Mouse (Mus musculus) neural tube, embryonic 11.5 days (tissue): ENCODE measurements at regions not wholly inside any gene's neighbourhood (a gene's known extent, or its start where the extent isn't known, plus 50 kb on each side); places are given as distances from the start of the nearest gene placed in this dataset.

Experiments used
- ATAC-seq: fragments of 200-750 bp; cut with Nextera tagmentation; 2 replicates; pipeline ENCODE4 v1.8.0; 2017; ENCODE audit warnings: moderate number of reproducible peaks, mild to moderate bottlenecking, moderate TSS enrichment, moderate library complexity; ENCODE audit not compliant: insufficient read depth, low FRiP score, low TSS enrichment
- DNase-seq: peaks from one replicate; pipeline ENCODE4 v3.0.0-alpha.2; 2015; ENCODE audit warnings: low spot score
- H3K27ac ChIP-seq: fragments of 300-500 bp; sonication (generic); 2 replicates; pipeline ENCODE4 v1.5.1; 2014; ENCODE audit warnings: low read depth, mild to moderate bottlenecking, low read length
- H3K27me3 ChIP-seq: fragments of 300-500 bp; sonication (generic); 2 replicates; pipeline ENCODE4 v1.6.1; 2014; ENCODE audit warnings: mild to moderate bottlenecking, low read length, mixed read lengths; ENCODE audit not compliant: control insufficient read depth, insufficient read depth
- H3K36me3 ChIP-seq: fragments of 300-500 bp; sonication (generic); 2 replicates; pipeline ENCODE4 v1.6.1; 2014; ENCODE audit warnings: mild to moderate bottlenecking, low read length, moderate library complexity, mixed read lengths; ENCODE audit not compliant: control insufficient read depth, insufficient read depth
- H3K4me1 ChIP-seq: fragments of 300-500 bp; sonication (generic); 2 replicates; pipeline ENCODE4 v1.6.1; 2014; ENCODE audit warnings: low read length, mixed read lengths; ENCODE audit not compliant: control insufficient read depth, insufficient read depth
- H3K4me2 ChIP-seq: fragments of 300-500 bp; sonication (generic); 2 replicates; pipeline ENCODE4 v1.6.1; 2014; ENCODE audit warnings: low read depth, mild to moderate bottlenecking, moderate library complexity
- H3K4me3 ChIP-seq: fragments of 300-500 bp; sonication (generic); 2 replicates; pipeline ENCODE4 v1.5.1; 2014; ENCODE audit warnings: low read depth, low read length
- H3K9ac ChIP-seq: fragments of 300-500 bp; sonication (generic); 2 replicates; pipeline ENCODE4 v1.6.1; 2014; ENCODE audit warnings: mild to moderate bottlenecking, low read length
- H3K9me3 ChIP-seq: fragments of 300-500 bp; sonication (generic); 2 replicates; pipeline ENCODE4 v1.6.1; 2016; ENCODE audit warnings: low read length; ENCODE audit not compliant: control insufficient read depth
- WGBS: fragments of 180-500 bp; shearing (Covaris S2); extraction: QIAGEN DNeasy Blood & Tissue Kit; methylation state at CpG from one replicate; pipeline ENCODE4 v1.1.7; 2014; 5-methylcytosine and 5-hydroxymethylcytosine counted together

DNA sequence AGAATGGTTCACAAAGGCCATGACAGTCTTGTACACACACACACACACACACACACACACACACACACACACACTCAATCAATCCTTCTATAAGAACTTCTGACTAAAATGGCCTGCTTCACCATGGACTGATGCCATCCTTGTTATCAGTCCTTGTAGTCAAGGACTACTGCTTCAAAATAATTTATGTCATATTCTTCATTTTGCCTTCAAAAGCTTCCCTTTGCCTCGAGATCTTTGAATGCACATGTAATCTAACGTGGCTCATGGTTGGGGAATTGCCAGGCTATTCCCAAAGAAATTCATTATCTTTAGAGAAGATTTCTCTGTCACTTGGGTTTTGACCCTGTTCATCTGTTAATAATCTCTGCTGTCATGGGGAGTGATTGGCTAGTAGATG, 278.0 kb upstream of the Cdyl start:
- Histone ChIP-seq H3K9me3 (no peaks in the 10 kb centered on the region), H3K4me2 (no peak overlapping the region), H3K36me3 (no peaks in the 10 kb centered on the region), H3K4me3 (no peak overlapping the region), H3K27ac (no peak overlapping the region), H3K27me3 (no peaks in the 10 kb centered on the region), H3K9ac (no peak overlapping the region), H3K4me1 (no peaks in the 10 kb centered on the region)
- ATAC-seq (no peak), DNase-seq (no peak)
- 88% methylated on average over 2 of the region's 2 CpGs for WGBS

DNA sequence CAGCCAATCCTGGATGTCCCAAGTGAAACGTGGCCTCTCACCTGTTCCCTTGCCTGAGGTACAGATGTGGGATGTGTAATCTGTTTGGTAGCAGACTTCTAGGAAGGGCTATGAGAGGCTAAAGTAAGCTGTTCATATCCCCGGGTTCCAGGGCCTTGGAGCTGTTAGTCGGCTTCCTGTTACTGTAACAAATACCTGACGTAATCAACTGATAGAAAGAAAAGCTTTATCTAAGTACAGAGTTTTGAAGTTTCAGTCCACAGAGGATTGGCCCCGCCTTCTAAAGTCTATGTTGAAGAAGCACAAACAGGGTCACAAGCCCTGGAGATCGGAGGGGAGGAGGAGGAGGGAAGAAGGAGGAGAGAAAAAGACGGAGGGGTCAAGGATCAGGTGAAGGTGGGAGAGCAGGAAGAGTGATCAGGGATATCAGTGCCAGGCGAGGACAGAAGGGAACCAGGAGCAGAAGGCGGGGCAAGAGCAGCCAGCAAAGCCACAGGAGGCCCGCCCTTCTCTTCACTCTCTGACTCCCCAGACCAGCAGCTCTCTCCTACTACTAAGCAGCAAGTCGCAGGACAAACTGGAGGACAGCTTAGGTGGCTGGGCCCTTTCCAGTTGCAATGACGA, 276.5 kb upstream of the Cdyl start:
- H3K9me3 ChIP-seq, result no peaks in the 10 kb centered on the region
- WGBS, result 42% methylated on average over 12 of the region's 12 CpGs
- ATAC-seq, result no peak
- H3K4me2 ChIP-seq, result no peak overlapping the region
- H3K4me3 ChIP-seq, result no peak overlapping the region
- H3K9ac ChIP-seq, result no peak overlapping the region
- no peak overlapping the region for H3K27ac ChIP-seq
- H3K4me1 ChIP-seq, result no peaks in the 10 kb centered on the region
- H3K36me3 ChIP-seq, result no peaks in the 10 kb centered on the region
- no peak for DNase-seq
- H3K27me3 ChIP-seq, result no peaks in the 10 kb centered on the region

DNA sequence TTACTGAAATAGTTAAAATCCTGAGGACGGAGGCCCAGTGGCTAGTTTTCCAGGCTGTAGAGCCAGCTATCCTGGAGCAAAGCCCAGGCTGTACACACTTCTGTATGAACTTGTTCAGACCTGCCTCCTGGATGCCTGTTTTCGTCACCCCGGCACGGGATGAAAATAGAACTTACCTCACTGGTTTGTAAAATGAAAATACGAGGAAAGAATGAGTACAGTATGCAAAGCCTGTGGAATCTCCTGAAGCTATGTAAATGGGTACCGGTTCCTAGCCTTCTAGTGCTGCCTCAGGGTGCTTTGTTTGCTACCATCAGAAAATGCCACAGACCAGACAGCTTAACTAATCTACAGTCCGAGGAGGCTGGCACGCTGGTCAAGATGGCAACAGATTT, 276.0 kb upstream of the Cdyl start:
- Histone ChIP-seq H3K36me3 (no peaks in the 10 kb centered on the region), H3K9me3 (no peaks in the 10 kb centered on the region), H3K4me1 (no peaks in the 10 kb centered on the region), H3K9ac (no peak overlapping the region), H3K4me3 (no peak overlapping the region), H3K27ac (no peak overlapping the region), H3K4me2 (no peak overlapping the region), H3K27me3 (no peaks in the 10 kb centered on the region)
- ATAC-seq (no peak), DNase-seq (no peak)
- WGBS, result 70% methylated on average over 8 of the region's 8 CpGs

DNA sequence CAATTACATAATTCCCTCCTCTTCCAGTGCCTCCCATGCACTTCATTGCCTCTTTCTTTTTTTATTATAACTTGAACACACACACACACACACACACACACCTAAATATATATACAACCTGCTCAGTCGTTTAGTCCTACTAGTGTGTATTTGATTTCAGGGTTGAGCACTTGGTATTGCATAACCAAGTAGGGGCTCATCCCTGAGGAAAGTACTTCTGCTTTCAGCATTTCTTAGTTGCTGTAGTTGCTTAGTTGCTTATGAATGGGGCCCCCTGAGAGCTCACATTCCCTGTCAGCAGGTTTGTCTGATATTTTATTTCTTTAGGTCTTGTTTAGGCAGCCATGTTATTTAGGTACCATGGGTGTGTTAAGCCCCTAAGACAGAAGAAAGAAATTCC, 271.3 kb upstream of the Cdyl start:
- ATAC-seq (no peak), DNase-seq (no peak)
- WGBS, result 68% methylated on average over 1 of the region's 1 CpGs
- Histone ChIP-seq H3K4me2 (no peak overlapping the region), H3K9ac (no peak overlapping the region), H3K9me3 (no peaks in the 10 kb centered on the region), H3K4me3 (no peak overlapping the region), H3K36me3 (no peaks in the 10 kb centered on the region), H3K27ac (no peak overlapping the region), H3K4me1 (no peaks in the 10 kb centered on the region), H3K27me3 (no peaks in the 10 kb centered on the region)

DNA sequence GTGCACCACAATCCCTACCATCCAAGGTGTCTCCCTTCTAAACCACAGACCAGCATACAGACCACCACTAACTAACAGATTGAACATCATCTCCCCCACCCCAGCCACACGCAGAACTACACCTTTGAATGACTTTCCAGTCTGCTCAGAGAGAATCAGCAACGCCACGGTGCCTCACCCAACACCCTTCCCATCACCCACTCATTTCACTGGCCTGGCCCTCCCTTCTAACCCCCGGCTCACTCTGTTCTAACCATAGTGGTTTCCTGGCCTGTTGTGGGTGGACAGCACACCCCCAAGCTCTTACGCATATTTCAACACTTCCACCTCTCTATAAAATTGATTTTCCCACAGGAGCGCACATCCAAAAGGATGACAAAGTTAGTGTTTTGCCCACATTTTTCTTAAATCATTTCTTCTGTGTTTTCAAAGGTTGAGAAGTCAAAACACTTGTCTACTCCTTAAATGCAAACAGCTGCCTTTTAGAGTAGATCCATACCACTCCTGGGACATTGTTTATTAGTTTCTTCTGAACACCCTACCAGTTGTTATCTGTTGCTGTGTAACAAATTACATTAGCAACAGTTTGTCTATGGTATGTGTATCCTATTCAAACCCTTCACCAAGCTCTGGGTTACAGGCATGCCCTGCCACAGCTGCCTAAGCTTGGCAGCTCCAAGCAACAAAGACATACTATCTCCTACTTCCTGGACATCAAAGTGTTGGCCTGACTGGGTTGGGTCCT, 269.7 kb upstream of the Cdyl start:
- Histone ChIP-seq H3K9me3 (no peaks in the 10 kb centered on the region), H3K36me3 (no peaks in the 10 kb centered on the region), H3K4me2 (no peak overlapping the region), H3K4me1 (no peaks in the 10 kb centered on the region), H3K9ac (no peak overlapping the region), H3K27me3 (no peaks in the 10 kb centered on the region), H3K27ac (no peak overlapping the region), H3K4me3 (no peak overlapping the region)
- WGBS, result 84% methylated on average over 6 of the region's 6 CpGs
- ATAC-seq (no peak), DNase-seq (no peak)

DNA sequence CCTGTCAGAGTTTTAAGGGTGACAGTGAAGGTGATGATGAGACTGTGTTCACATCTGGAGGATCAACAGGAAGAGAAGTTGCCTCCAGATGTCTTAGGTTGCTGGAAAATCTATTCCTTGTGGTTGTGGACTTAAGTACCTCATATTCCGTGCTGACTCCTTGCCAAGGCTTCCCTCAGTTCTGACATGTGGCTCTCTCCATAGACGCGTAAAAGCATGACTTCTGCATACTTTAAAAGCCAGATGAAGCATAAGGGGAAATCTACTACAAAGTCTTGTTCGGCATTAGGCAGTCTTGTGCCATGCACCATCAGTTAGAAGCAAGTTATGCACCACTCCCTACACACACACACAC, 269.1 kb upstream of the Cdyl start:
- Histone ChIP-seq H3K9ac (no peak overlapping the region), H3K4me3 (no peak overlapping the region), H3K9me3 (no peaks in the 10 kb centered on the region), H3K27ac (no peak overlapping the region), H3K4me2 (no peak overlapping the region), H3K36me3 (no peaks in the 10 kb centered on the region), H3K4me1 (no peaks in the 10 kb centered on the region), H3K27me3 (no peaks in the 10 kb centered on the region)
- no peak for ATAC-seq
- DNase-seq, result no peak
- WGBS, result 87% methylated on average over 4 of the region's 4 CpGs

DNA sequence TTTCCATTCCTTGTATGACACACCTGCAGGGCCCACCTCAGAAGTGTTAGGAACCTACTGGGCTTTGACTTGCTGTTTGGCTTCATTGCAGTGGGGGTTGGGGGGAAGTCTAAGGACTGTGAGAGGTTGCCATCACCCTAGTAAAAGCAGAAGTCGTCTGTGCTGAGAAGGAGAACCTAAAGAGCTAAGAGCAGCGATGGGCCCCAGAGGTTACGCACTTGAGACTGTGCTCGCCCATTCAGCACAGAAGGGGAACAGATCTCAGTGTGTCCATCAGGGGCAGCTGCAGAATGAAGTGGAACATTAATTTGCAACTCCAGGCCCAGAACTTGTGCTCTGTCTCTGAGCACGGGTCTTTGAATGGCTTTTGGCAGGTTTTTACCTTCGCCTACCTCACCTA, 267.5 kb upstream of the Cdyl start:
- no peak overlapping the region for H3K9ac ChIP-seq
- H3K9me3 ChIP-seq, result no peaks in the 10 kb centered on the region
- H3K36me3 ChIP-seq, result no peaks in the 10 kb centered on the region
- no peaks in the 10 kb centered on the region for H3K27me3 ChIP-seq
- H3K4me3 ChIP-seq, result no peak overlapping the region
- no peak for ATAC-seq
- 88% methylated on average over 6 of the region's 6 CpGs for WGBS
- H3K4me1 ChIP-seq, result no peaks in the 10 kb centered on the region
- no peak overlapping the region for H3K27ac ChIP-seq
- H3K4me2 ChIP-seq, result no peak overlapping the region
- no peak for DNase-seq

DNA sequence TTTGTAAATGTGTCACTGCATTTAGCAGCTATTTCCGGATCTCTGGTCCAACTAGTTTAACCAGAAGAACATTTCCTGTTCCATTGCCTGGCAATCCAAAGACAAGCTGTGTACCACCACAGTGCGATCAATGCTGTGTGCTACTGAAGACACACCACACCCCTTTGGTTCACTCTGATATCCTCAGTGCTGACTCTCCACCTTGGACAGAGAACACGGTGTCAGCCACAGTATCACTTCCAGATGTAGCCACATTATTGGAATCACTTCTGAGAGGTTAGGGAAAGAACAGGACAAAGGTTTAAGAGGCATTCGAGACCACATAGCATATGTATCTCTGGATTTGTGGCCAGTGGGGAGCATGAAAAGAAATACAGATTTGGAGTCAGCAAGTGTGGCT, 264.4 kb upstream of the Cdyl start:
- no peak overlapping the region for H3K4me2 ChIP-seq
- no peak overlapping the region for H3K4me3 ChIP-seq
- H3K36me3 ChIP-seq, result no peaks in the 10 kb centered on the region
- no peak overlapping the region for H3K27ac ChIP-seq
- no peaks in the 10 kb centered on the region for H3K27me3 ChIP-seq
- no peaks in the 10 kb centered on the region for H3K9me3 ChIP-seq
- H3K9ac ChIP-seq, result no peak overlapping the region
- no peaks in the 10 kb centered on the region for H3K4me1 ChIP-seq
- ATAC-seq, result no peak
- no peak for DNase-seq
- WGBS, result 74% methylated on average over 4 of the region's 4 CpGs

DNA sequence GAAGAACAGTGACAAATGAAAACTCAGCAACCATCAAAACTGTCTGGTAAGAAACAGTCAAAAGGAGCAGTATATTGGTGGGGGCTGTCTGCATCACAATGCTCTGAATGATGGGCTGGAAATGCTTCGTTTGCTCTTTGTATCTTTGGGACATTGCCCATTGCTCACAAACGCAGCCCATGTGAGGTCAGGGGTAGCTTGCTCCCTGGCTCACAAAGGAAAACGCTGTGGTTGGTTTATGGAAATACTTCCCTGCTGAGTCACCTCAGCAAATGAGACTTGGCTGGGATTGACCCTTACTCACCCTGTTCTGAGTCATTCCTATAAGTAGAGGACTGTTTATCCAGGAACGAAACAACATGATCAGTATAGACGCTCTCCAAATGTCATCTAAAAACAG, 264.0 kb upstream of the Cdyl start:
- Histone ChIP-seq H3K4me3 (no peak overlapping the region), H3K36me3 (no peaks in the 10 kb centered on the region), H3K27me3 (no peaks in the 10 kb centered on the region), H3K4me2 (no peak overlapping the region), H3K9ac (no peak overlapping the region), H3K4me1 (no peaks in the 10 kb centered on the region), H3K27ac (no peak overlapping the region), H3K9me3 (no peaks in the 10 kb centered on the region)
- 26% methylated on average over 5 of the region's 5 CpGs for WGBS
- ATAC-seq, result no peak
- DNase-seq, result no peak
